Mouse (Mus musculus): ENCODE data around the gene Jakmip3.

DNA sequence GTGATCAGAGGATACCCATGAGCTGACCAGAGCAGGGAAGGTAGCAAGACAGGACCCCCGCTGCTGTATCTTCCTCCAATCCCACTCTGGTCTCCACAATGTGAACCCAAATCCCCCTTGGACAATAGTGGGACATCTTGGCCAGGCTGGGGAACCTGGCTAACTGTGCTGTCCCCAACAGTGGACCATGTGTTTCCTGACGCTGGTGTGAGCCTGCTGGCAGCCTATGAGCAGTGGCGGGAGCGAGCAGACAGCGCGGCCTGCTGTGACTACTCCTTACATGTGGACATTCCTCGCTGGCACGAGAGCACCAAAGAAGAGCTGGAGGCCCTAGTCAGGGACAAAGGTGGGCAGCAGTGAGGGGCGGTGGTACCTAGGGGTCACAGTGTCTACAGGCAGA is 151.2 kb downstream of the Jakmip3 start:
- no peak for TF ChIP-seq MAFK (IDR thresholded peaks at IDR 0.05; ENCODE audit: insufficient read depth, low read depth, low read length)
- TF ChIP-seq HCFC1 (IDR thresholded peaks at IDR 0.05; ENCODE audit: borderline replicate concordance, insufficient read depth, low read length): no peak
- TF ChIP-seq CHD2 (IDR thresholded peaks at IDR 0.05; ENCODE audit: low read depth, low read length): no peak
- no peak for TF ChIP-seq ZC3H11A (IDR thresholded peaks at IDR 0.05; ENCODE audit: borderline replicate concordance, low read depth, low read length)
- TF ChIP-seq ZNF384 (IDR thresholded peaks at IDR 0.05; ENCODE audit: low read depth, low read length): no peak
